Mouse (Mus musculus): ENCODE data around the gene Otud5. TPM values are rescaled to one million over a fixed set of nuclear protein-coding genes. Genes with fewer than 3 reads are reported as not detected.
"Not testable (repeated sequence)": the region's sequence is repeated elsewhere in the genome, so short reads cannot be mapped to it uniquely, and the experiment has no call there.

Gene Otud5
- polyA plus RNA-seq, 1 experiment from 2014 or later: 44.2 TPM

- Histone ChIP-seq H3K4me1 (replicated peaks) (peaks cover 10% of the 10 kb centered on the region), H3K27me3 (no peaks in the 10 kb centered on the region), H3K4me2 (peak overlapping the region; percentile 59), H3K27ac (peak overlapping the region; percentile 90), H3K4me3 (peak overlapping the region; percentile 51), H3K9me3 (no peaks in the 10 kb centered on the region; the same call in 1 of the 2 replicates), H3K36me3 (peaks cover 21% of the 10 kb centered on the region), H3K9ac (peak overlapping the region; percentile 69)
- ATAC-seq (ENCODE audit: low FRiP score): no peak
- WGBS: 29% methylated on average over 13 of the region's 13 CpGs
Measured at GRCm38 (mm10) chrX:7898211-7898610, 57.0 kb downstream of the Otud5 start.

- peak within 1 kb of the TSS; percentile 51 for H3K4me3 ChIP-seq
- 14% methylated on average over 56 of the region's 62 CpGs for WGBS
- peak; percentile 99 for ATAC-seq (ENCODE audit: low FRiP score)
- H3K27ac ChIP-seq: peak within 1 kb of the TSS; percentile 90
- H3K9me3 ChIP-seq: no peaks in the 10 kb centered on the region; the same call in 1 of the 2 replicates
- peak within 1 kb of the TSS; percentile 73 for H3K9ac ChIP-seq
- H3K4me2 ChIP-seq: peak within 1 kb of the TSS; percentile 59
- peaks cover 13% of the 10 kb centered on the region for H3K36me3 ChIP-seq
- H3K27me3 ChIP-seq: no peaks in the 10 kb centered on the region
- peaks cover 10% of the 10 kb centered on the region for H3K4me1 ChIP-seq (replicated peaks)
Measured at GRCm38 (mm10) chrX:7898880-7899874, 58.0 kb downstream of the Otud5 start, which contains the start of the genes Pqbp1 and Timm17b. Gene Pqbp1, minus strand, starts transcription at chrX:7899269. Gene Timm17b, plus strand, starts transcription at chrX:7899357.

- WGBS: 89% methylated on average over 5 of the region's 5 CpGs
- H3K9ac ChIP-seq: no peak overlapping the region
- peaks cover 15% of the 10 kb centered on the region for H3K36me3 ChIP-seq
- no peaks in the 10 kb centered on the region; the same call in 1 of the 2 replicates for H3K4me1 ChIP-seq (replicated peaks)
- no peak overlapping the region for H3K4me2 ChIP-seq
- no peaks in the 10 kb centered on the region; the same call in 1 of the 2 replicates for H3K9me3 ChIP-seq
- no peak overlapping the region for H3K4me3 ChIP-seq
- no peak overlapping the region for H3K27ac ChIP-seq
- no peak for ATAC-seq (ENCODE audit: low FRiP score)
- H3K27me3 ChIP-seq: no peaks in the 10 kb centered on the region
Measured at GRCm38 (mm10) chrX:7904441-7904840, 63.3 kb downstream of the Otud5 start.

- Histone ChIP-seq H3K4me2 (no peak within 1 kb of the TSS), H3K9ac (no peak within 1 kb of the TSS), H3K27me3 (no peaks in the 10 kb centered on the region), H3K36me3 (peaks cover 15% of the 10 kb centered on the region), H3K4me3 (no peak within 1 kb of the TSS), H3K27ac (no peak within 1 kb of the TSS), H3K9me3 (no peaks in the 10 kb centered on the region), H3K4me1 (replicated peaks) (no peaks in the 10 kb centered on the region; the same call in 1 of the 2 replicates)
- no peak for ATAC-seq (ENCODE audit: low FRiP score)
- WGBS: 88% methylated on average over 5 of the region's 5 CpGs
Measured at GRCm38 (mm10) chrX:7907735-7908134, 66.6 kb downstream of the Otud5 start, which contains the start of gene Gm10491. Gene Gm10491, minus strand, starts transcription at chrX:7907835.

GRCm38 (mm10) chrX:7909242-7909641 lies 68.1 kb downstream of the Otud5 start, which contains the start of gene Gm10490:
Gene Gm10490, plus strand, starts transcription at chrX:7909542.
- H3K9me3 ChIP-seq; H3K27me3 ChIP-seq; H3K9ac ChIP-seq; H3K4me2 ChIP-seq; H3K4me1 ChIP-seq (replicated peaks); H3K27ac ChIP-seq; H3K4me3 ChIP-seq; ATAC-seq (ENCODE audit: low FRiP score): not testable (repeated sequence)
- H3K36me3 ChIP-seq: peaks cover 15% of the 10 kb centered on the region
- WGBS: 87% methylated on average over 4 of the region's 4 CpGs

- H3K4me3 ChIP-seq: no peak overlapping the region
- 54% methylated on average over 6 of the region's 6 CpGs for WGBS
- H3K4me1 ChIP-seq (replicated peaks): no peaks in the 10 kb centered on the region; the same call in 1 of the 2 replicates
- H3K36me3 ChIP-seq: peaks cover 15% of the 10 kb centered on the region
- no peak overlapping the region for H3K27ac ChIP-seq
- no peak for ATAC-seq (ENCODE audit: low FRiP score)
- no peak overlapping the region for H3K9ac ChIP-seq
- H3K9me3 ChIP-seq: no peaks in the 10 kb centered on the region
- no peak overlapping the region for H3K4me2 ChIP-seq
- no peaks in the 10 kb centered on the region for H3K27me3 ChIP-seq
Measured at GRCm38 (mm10) chrX:7910473-7910872, 69.3 kb downstream of the Otud5 start.

- WGBS: 27% methylated on average over 3 of the region's 3 CpGs
- H3K4me2 ChIP-seq; H3K9me3 ChIP-seq; H3K27me3 ChIP-seq; H3K27ac ChIP-seq; H3K9ac ChIP-seq; H3K4me1 ChIP-seq (replicated peaks); H3K36me3 ChIP-seq; H3K4me3 ChIP-seq; ATAC-seq (ENCODE audit: low FRiP score): not testable (repeated sequence)
Measured at GRCm38 (mm10) chrX:7915669-7916068, 74.5 kb downstream of the Otud5 start.

- 74% methylated on average over 6 of the region's 6 CpGs for WGBS
- not testable (repeated sequence) for H3K4me3 ChIP-seq; H3K27ac ChIP-seq; H3K27me3 ChIP-seq; H3K36me3 ChIP-seq; H3K9me3 ChIP-seq; ATAC-seq (ENCODE audit: low FRiP score); H3K9ac ChIP-seq; H3K4me2 ChIP-seq
- H3K4me1 ChIP-seq (replicated peaks): peaks cover 18% of the 10 kb centered on the region
Measured at GRCm38 (mm10) chrX:7917960-7918359, 76.8 kb downstream of the Otud5 start.

GRCm38 (mm10) chrX:7919601-7920383 lies 78.6 kb downstream of the Otud5 start, which contains the start of gene Pcsk1n:
Gene Pcsk1n, plus strand, starts transcription at chrX:7919822.
- peak; percentile 93 for ATAC-seq (ENCODE audit: low FRiP score)
- Histone ChIP-seq H3K4me3 (peak within 1 kb of the TSS; percentile 51), H3K9me3 (no peaks in the 10 kb centered on the region), H3K36me3 (peaks cover 13% of the 10 kb centered on the region), H3K9ac (peak within 1 kb of the TSS; percentile 79), H3K4me1 (replicated peaks) (peaks cover 23% of the 10 kb centered on the region), H3K27ac (peak within 1 kb of the TSS; percentile 84), H3K4me2 (peak within 1 kb of the TSS; percentile 68), H3K27me3 (peaks cover 10% of the 10 kb centered on the region)
- WGBS: 20% methylated on average over 32 of the region's 40 CpGs

- Histone ChIP-seq H3K9ac (peak overlapping the region; percentile 79), H3K27me3 (peaks cover 25% of the 10 kb centered on the region), H3K4me2 (peak overlapping the region; percentile 68), H3K4me3 (peak overlapping the region; percentile 51), H3K36me3 (peaks cover 14% of the 10 kb centered on the region), H3K4me1 (replicated peaks) (peaks cover 23% of the 10 kb centered on the region), H3K9me3 (no peaks in the 10 kb centered on the region), H3K27ac (peak overlapping the region; percentile 55)
- WGBS: 13% methylated on average over 33 of the region's 48 CpGs
- ATAC-seq (ENCODE audit: low FRiP score): 0 out of 2 replicates have a peak, but pooled peaks have one; percentile 5
Measured at GRCm38 (mm10) chrX:7922032-7922431, 80.9 kb downstream of the Otud5 start.
